Mouse (Mus musculus): Measurements from ENCODE around the gene Zfp697. TPM values are rescaled to one million over a fixed set of nuclear protein-coding genes. Genes with fewer than 3 reads are reported as not detected.

Gene Zfp697
- 1 to 10 TPM in 2 of 4 experiments, under 1 TPM in 2; 0.31 to 2.3 (median 0.82) TPM for total RNA-seq (2022)

GRCm38 (mm10) chr3:98382246-98382939, at the start of gene Zfp697:
Zfp697 (plus strand) TSS chr3:98382461.
- peak; percentile 38 to 53 for DNase-seq (ENCODE audit: low spot score in 2 of 2)

DNA sequence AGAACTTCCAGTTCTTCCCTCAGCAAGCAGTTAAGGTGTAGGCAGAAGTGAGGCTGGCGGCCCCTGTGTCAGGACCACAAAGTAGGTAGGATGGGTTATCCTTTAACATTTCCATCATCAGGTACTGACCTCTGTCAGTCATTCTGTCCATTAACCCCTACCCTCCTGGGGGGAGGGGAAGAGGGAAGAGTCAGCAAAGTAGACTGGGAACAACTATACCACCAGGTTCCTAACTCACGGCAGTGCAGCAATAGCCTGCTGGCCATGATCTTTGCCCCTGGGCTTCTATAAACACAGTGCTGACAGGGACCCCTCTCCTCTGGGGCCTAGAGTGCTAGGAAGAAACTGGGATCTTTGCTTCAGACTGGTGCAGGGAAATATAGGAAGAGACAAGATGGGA, 48.3 kb upstream of the Zfp697 start:
- no peak for DNase-seq (ENCODE audit: low spot score in 2 of 2)

GRCm38 (mm10) chr3:98335331-98335730, 46.9 kb upstream of the Zfp697 start:
- no peak for DNase-seq (ENCODE audit: low spot score in 2 of 2)

- DNase-seq (ENCODE audit: low spot score in 2 of 2), result no peak
These were observed 46.4 kb upstream of the Zfp697 start for GRCm38 (mm10) chr3:98335886-98336285.

GRCm38 (mm10) chr3:98336661-98337654, 45.3 kb upstream of the Zfp697 start:
- no peak for DNase-seq (ENCODE audit: low spot score in 2 of 2)

GRCm38 (mm10) chr3:98338584-98339041, 43.6 kb upstream of the Zfp697 start:
- DNase-seq (ENCODE audit: low spot score in 2 of 2), result peak in 1 of 2 experiments; percentile 8

- peak; percentile 13 to 14 for DNase-seq (ENCODE audit: low spot score in 2 of 2)
These were observed 43.1 kb upstream of the Zfp697 start for GRCm38 (mm10) chr3:98339097-98339705.

DNA sequence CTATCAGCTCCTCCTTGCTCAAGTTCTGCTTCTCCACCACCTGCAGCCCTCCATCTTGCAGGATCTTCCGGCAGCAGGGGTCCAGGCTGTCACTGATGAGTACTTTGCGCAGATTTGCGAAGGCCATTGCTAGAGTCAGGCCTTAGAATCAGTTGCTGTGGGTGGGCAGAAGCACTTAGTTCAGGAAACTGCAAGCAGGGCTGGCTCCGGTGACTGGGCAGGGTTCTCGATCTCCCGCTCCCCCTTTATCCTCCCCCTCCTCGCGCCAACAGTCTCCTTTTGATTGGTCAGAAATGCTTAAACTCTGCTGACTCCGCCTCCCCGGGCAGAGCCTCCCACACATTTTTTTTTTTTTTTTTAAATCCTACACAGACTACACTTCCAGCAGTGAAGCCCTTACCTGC, 42.6 kb upstream of the Zfp697 start, which contains the start of gene Phgdh:
Phgdh (minus strand) TSS at position 285 of the 404 bp plus-strand sequence.
- peak; percentile 10 to 17 for DNase-seq (ENCODE audit: low spot score in 2 of 2)

DNA sequence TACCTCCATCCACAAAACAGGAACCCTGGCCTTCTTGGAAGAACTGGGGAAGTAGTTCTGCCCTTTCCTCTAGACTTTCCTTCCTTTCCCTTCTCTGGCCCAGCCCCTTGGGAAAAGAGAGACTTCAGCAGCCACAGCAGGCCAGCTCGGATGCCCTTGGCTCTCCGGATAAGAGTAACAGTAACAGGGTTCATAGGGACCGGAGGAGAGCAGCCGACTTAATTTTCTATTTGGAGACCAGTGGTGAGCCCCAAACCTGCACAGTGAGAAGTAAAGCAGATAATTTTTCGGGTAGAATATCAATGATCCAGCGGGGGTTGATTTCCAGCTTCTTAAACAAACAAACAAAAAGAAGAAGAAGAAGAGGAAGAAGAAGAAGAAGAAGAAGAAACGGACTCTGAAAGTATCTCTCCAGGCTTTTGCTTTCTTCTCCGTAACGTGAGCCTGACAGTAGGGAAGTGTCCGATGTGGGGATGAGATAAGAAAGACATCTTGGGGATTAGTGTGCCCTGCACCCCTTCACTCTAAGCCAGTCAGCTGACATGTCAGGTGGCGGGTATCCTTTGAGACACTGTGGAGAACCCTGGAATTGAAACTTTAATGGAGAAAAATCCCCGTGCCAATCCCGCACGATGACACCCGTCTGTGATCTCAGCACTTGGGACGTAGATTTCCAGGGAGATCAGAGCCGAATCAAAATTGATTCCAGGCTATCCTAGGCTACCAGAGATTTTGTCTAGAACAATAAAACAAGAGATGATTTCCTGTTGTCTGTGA, 41.3 kb upstream of the Zfp697 start:
- DNase-seq (ENCODE audit: low spot score in 2 of 2), result no peak

DNA sequence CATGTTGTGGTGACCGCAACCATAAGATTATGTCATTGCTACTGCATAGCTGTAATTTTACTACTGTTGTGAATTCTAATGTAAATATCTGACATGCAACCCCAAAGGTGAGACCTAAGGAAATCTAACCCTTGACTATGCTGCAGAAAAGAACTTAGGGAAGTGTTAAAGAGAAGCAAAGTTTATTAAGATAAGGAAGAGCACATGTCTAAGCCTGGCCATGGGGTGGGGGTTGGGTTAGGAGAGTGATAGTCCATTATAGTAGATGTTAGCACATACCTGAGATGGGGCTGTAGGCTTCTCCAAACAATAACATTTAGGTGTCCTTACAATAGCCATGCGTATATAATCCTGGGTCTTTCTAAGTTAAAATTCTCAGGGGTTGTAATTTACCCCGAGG, 39.0 kb upstream of the Zfp697 start:
- no peak for DNase-seq (ENCODE audit: low spot score in 2 of 2)

DNA sequence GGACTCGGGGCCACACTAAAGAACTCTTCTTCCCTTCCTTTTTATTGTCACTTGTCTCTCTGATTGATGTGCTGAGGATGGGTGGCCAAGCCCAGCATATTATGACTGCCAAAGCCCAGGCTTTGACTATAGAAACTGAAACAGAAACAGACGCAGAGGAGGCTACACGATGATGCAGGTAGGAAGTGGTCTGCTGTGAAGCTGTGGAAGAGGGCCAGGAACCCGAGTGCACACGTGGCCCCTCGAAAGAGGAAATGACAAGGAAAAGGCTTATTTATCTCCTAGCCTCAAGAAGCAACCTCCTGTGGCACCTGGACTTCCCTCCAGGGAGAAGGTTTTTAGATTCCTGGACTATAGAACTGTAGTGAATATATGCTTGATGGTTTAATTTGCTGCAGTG, 34.2 kb upstream of the Zfp697 start:
- DNase-seq (ENCODE audit: low spot score in 2 of 2), result no peak

DNA sequence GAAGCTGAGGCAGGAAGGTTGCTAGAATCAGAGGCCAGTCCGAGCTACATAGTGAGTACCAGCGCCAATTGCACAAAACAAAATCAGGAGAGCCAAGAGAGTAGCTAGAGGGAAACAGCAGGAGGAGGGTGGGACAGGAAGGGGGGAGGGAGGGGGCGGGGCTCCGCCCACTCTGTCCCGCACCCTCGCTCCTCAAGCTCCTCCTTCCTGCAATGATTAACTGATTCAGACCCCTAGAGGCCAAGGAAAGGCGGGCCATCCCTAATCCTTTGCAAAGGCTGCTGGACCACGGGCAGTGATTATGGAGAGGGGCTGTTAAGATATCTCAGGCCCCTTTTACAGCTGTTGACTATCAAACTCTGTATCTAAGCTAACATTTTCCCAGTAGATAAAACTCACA, 33.6 kb upstream of the Zfp697 start:
- no peak for DNase-seq (ENCODE audit: low spot score in 2 of 2)

DNA sequence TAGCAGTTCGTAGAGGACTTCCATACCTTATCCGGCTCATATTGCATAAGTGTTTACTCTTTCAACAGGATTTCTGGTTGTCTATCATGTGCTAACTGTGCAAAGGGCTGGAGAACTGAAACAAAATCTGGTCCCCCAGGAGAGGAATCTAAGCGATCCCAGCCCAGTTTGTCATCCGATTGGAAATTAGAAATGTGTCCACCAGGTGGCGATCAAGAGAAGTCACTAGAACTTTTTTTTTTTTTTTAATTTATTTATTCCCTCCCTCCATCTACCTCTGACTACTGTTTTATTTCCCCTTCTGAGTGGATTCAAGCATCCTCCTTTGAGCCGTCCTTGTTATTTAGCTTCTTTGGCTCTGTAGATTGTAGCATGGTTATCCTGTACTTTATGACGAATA, 28.4 kb upstream of the Zfp697 start:
- DNase-seq (ENCODE audit: low spot score in 2 of 2), result peak; percentile 36 to 54

DNA sequence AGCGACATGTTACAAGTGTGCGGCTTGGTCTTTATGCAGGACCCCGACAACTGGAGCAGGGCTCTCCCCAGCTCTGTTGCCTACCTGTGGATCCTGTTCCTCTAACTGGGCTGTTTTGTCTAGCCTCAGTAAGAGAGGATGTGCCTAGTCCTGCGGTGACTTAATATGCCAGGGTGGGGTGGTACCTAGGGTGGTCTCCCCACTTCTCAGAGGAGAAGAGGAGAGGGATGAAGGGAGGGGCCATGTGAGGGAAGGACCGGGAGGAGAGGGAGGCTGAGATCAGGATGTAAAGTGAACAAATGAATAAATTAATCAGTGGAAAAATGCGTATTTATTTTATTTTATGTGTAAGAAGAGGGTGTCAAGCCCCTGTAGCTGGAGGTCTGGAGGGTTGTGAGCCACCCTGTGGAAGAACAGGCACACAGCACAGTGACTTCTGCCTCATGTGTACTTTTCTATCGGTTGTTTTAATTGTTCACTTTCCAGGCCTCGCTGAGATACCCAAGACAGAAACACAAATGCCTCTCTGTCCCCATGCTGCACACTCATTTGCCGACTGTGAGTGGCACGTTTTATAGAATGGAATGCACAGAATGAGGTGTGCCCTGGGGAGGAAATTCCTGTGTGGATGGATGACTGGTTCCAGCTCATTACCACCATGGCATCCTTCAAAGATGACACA, 26.8 kb upstream of the Zfp697 start:
- no peak for DNase-seq (ENCODE audit: low spot score in 2 of 2)

GRCm38 (mm10) chr3:98356026-98356365, 26.3 kb upstream of the Zfp697 start:
- DNase-seq (ENCODE audit: low spot score in 2 of 2), result no peak

DNA sequence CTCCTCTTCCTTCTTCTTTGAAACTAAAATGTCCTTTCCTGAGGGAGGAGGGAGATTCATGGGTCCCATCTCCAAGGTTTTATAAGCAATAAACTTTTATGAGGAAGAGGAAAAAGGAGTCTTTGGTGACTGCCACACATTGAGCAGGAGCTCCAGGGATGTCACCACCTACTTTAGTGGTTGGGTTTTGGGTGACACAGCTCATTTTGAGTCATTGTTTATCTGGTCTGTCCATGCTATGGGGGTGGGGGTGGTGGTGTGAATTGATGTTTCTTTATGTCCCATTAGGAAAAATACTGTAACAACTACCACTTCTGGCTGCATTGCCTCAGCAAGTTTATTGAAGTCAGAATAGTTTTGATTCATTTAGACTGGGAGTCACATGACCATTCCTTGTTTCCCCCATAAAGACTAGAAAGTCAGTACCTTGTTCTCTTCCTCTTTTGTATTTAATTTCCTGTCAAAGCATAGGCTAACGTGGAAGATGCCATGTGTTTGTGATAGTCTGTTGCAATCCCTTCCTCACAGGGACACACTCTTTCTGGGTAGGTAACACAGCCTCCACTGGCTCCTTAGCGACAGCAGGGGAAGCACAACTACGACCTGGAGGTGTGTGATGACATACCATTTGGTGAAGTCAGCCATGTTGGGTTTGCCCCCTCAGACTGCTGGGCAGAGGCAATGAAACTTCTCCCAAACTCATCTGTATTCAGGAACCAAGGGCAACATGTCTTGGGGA, 25.5 kb upstream of the Zfp697 start:
- no peak for DNase-seq (ENCODE audit: low spot score in 2 of 2)

GRCm38 (mm10) chr3:98362753-98363152, 19.5 kb upstream of the Zfp697 start:
- DNase-seq (ENCODE audit: low spot score in 2 of 2), result no peak

DNA sequence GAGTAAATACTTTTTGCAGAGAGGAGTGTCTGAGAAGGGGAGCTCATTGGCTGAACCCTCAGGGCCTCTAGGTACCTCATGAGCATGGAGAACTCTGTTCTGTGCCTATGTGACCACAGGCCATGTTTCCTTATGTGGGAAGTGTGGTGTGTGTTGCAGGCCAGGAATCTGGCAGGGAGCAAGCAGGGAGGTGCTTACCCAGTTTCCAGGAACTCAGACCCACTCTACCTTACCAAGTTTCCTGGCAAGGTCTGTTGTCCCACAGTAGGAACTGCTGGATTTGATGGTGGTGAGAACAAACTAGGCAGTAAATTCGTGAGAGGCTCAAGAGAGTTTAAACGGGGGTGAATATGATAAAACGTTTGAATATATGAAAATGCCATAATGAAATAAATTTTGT, 16.2 kb upstream of the Zfp697 start:
- DNase-seq (ENCODE audit: low spot score in 2 of 2), result no peak

- DNase-seq (ENCODE audit: low spot score in 2 of 2), result no peak
These were observed 15.4 kb upstream of the Zfp697 start for GRCm38 (mm10) chr3:98366823-98367222.

GRCm38 (mm10) chr3:98368283-98368682, 14.0 kb upstream of the Zfp697 start:
- no peak for DNase-seq (ENCODE audit: low spot score in 2 of 2)
